Mouse (Mus musculus): ENCODE measurements around the gene Grrp1.
"Not testable (repeated sequence)": the region's sequence is repeated elsewhere in the genome, so short reads cannot be mapped to it uniquely, and the experiment has no call there.

Gene Grrp1

GRCm38 (mm10) chr4:134253722-134254324 lies at the start of gene Grrp1:
Gene Grrp1, minus strand, starts transcription at chr4:134254106.
- no peak for DNase-seq (ENCODE audit: low read depth, low spot score)

- DNase-seq (ENCODE audit: low read depth, low spot score) = peak; percentile 73
These were observed 48.2 kb upstream of the Grrp1 start for GRCm38 (mm10) chr4:134302084-134302483.

GRCm38 (mm10) chr4:134300316-134300715 lies 46.4 kb upstream of the Grrp1 start:
- DNase-seq (ENCODE audit: low read depth, low spot score) = peak; percentile 96

- DNase-seq (ENCODE audit: low read depth, low spot score) = no peak
These were observed 45.5 kb upstream of the Grrp1 start for GRCm38 (mm10) chr4:134299498-134299810.

- no peak for DNase-seq (ENCODE audit: low read depth, low spot score)
These were observed 45.0 kb upstream of the Grrp1 start for GRCm38 (mm10) chr4:134298626-134299497.

GRCm38 (mm10) chr4:134297369-134297768 lies 43.5 kb upstream of the Grrp1 start:
- no peak for DNase-seq (ENCODE audit: low read depth, low spot score)

GRCm38 (mm10) chr4:134296523-134296922 lies 42.6 kb upstream of the Grrp1 start:
- DNase-seq (ENCODE audit: low read depth, low spot score) = no peak

- not testable (repeated sequence) for DNase-seq (ENCODE audit: low read depth, low spot score)
These were observed 42.2 kb upstream of the Grrp1 start for GRCm38 (mm10) chr4:134296096-134296495.

GRCm38 (mm10) chr4:134293692-134294163 lies 39.8 kb upstream of the Grrp1 start:
- DNase-seq (ENCODE audit: low read depth, low spot score) = no peak

- no peak for DNase-seq (ENCODE audit: low read depth, low spot score)
These were observed 39.3 kb upstream of the Grrp1 start for GRCm38 (mm10) chr4:134293061-134293691.

- peak; percentile 73 for DNase-seq (ENCODE audit: low read depth, low spot score)
These were observed 38.2 kb upstream of the Grrp1 start for GRCm38 (mm10) chr4:134292067-134292466.

GRCm38 (mm10) chr4:134288397-134289256 lies 34.7 kb upstream of the Grrp1 start:
- DNase-seq (ENCODE audit: low read depth, low spot score) = peak; percentile 44

- DNase-seq (ENCODE audit: low read depth, low spot score) = peak; percentile 46
These were observed 33.7 kb upstream of the Grrp1 start, which contains the start of gene Pdik1l for GRCm38 (mm10) chr4:134287575-134288025. Gene Pdik1l, minus strand, starts transcription at chr4:134287895.

- peak; percentile 90 for DNase-seq (ENCODE audit: low read depth, low spot score)
These were observed 33.3 kb upstream of the Grrp1 start for GRCm38 (mm10) chr4:134287168-134287564.

- DNase-seq (ENCODE audit: low read depth, low spot score) = no peak
These were observed 32.6 kb upstream of the Grrp1 start for GRCm38 (mm10) chr4:134286226-134287167.

GRCm38 (mm10) chr4:134284942-134285341 lies 31.0 kb upstream of the Grrp1 start:
- DNase-seq (ENCODE audit: low read depth, low spot score) = no peak

- DNase-seq (ENCODE audit: low read depth, low spot score) = no peak
These were observed 19.8 kb upstream of the Grrp1 start for GRCm38 (mm10) chr4:134273417-134274345.

- no peak for DNase-seq (ENCODE audit: low read depth, low spot score)
These were observed 19.0 kb upstream of the Grrp1 start for GRCm38 (mm10) chr4:134272731-134273416.

Data from skeletal muscle tissue, adult 2 months (tissue).